Mouse (Mus musculus) kidney, postnatal 0 days (tissue): Measurements from ENCODE around the gene Dnah7c. TPM values are rescaled to one million over a fixed set of nuclear protein-coding genes. Genes with fewer than 3 reads are reported as not detected.
"Not testable (repeated sequence)": the region's sequence is repeated elsewhere in the genome, so short reads cannot be mapped to it uniquely, and the experiment has no call there.

ENCODE experiments used
- ATAC-seq: fragments of 200-750 bp; cut with Nextera tagmentation; replicated peaks from 2 replicates; pipeline ENCODE4 v1.8.0; 2017; ENCODE audit warnings: low read depth, moderate number of reproducible peaks, moderate TSS enrichment, moderate library complexity; ENCODE audit not compliant: low FRiP score
- DNase-seq: peaks from one replicate; pipeline ENCODE4 v3.0.0-alpha.2; 2016; ENCODE audit warnings: low spot score
- H3K27ac ChIP-seq: fragments of 300-500 bp; sonication (generic); 2 replicates; pipeline ENCODE4 v1.5.1; 2014; ENCODE audit warnings: mild to moderate bottlenecking
- H3K27me3 ChIP-seq: fragments of 300-500 bp; sonication (generic); 2 replicates; pipeline ENCODE4 v1.6.1; 2014; ENCODE audit warnings: low read length, mixed read lengths; ENCODE audit not compliant: insufficient read depth
- H3K36me3 ChIP-seq: fragments of 300-500 bp; sonication (generic); 2 replicates; pipeline ENCODE4 v1.6.1; 2014; ENCODE audit warnings: low read length, mixed read lengths; ENCODE audit not compliant: insufficient read depth
- H3K4me1 ChIP-seq: fragments of 300-500 bp; sonication (generic); replicated peaks from 2 replicates; pipeline ENCODE4 v1.6.1; 2014; ENCODE audit warnings: antibody characterized with exemption, low read length, mixed read lengths; ENCODE audit not compliant: insufficient read depth
- H3K4me2 ChIP-seq: fragments of 300-500 bp; sonication (generic); 2 replicates; pipeline ENCODE4 v1.6.1; 2014; ENCODE audit warnings: mild to moderate bottlenecking, low read length, moderate library complexity, mixed read lengths
- H3K4me3 ChIP-seq: fragments of 300-500 bp; sonication (generic); replicated peaks from 2 replicates; pipeline ENCODE4 v1.5.1; 2014; ENCODE audit warnings: low read depth, low read length
- H3K9ac ChIP-seq: fragments of 300-500 bp; sonication (generic); 2 replicates; pipeline ENCODE4 v1.6.1; 2014; ENCODE audit warnings: low read depth, low read length
- H3K9me3 ChIP-seq: fragments of 300-500 bp; sonication (generic); replicated peaks from 2 replicates; pipeline ENCODE4 v1.6.1; 2016; ENCODE audit warnings: low read length, inconsistent platforms, mixed read lengths
- CTCF ChIP-seq: IDR thresholded peaks from 2 replicates; pipeline ENCODE4 v1.5.1; 2016; ENCODE audit warnings: antibody characterized with exemption, low read depth, mild to moderate bottlenecking, moderate library complexity
- WGBS: fragments of 180-500 bp; shearing (Covaris S2); extraction: QIAGEN DNeasy Blood & Tissue Kit; methylation state at CpG from one replicate; pipeline ENCODE4 v1.1.7; 2014; 5-methylcytosine and 5-hydroxymethylcytosine counted together
- polyA plus RNA-seq: library from polyadenylated mRNA; unstranded; fragments of >200 nt; fragmentation: Nextera tagmentation; extraction: Ambion mirVana; gene quantifications from 2 replicates; pipeline ENCODE4 v1.2.1, GENCODE M21; 2015

Gene Dnah7c
- polyA plus RNA-seq, 1 experiment from 2014 or later: 0.08 TPM

GRCm38 (mm10) chr1:46620331-46620730, 194.9 kb downstream of the Dnah7c start:
- Histone ChIP-seq H3K9ac (no peak overlapping the region), H3K27me3 (no peaks in the 10 kb centered on the region), H3K4me2 (no peak overlapping the region), H3K9me3 (no peaks in the 10 kb centered on the region), H3K4me1 (no peaks in the 10 kb centered on the region), H3K27ac (no peak overlapping the region), H3K36me3 (no peaks in the 10 kb centered on the region), H3K4me3 (no peak overlapping the region)
- no peak for ATAC-seq
- TF ChIP-seq CTCF: no peak
- no peak for DNase-seq
- 82% methylated on average over 1 of the region's 1 CpGs for WGBS

GRCm38 (mm10) chr1:46625914-46626313, 200.5 kb downstream of the Dnah7c start:
- not testable (repeated sequence) for H3K4me2 ChIP-seq, DNase-seq, H3K27me3 ChIP-seq, H3K9ac ChIP-seq, H3K4me1 ChIP-seq, H3K36me3 ChIP-seq, ATAC-seq, H3K9me3 ChIP-seq, H3K4me3 ChIP-seq, H3K27ac ChIP-seq
- WGBS: 95% methylated on average over 6 of the region's 6 CpGs

- not testable (repeated sequence) for H3K27ac ChIP-seq, ATAC-seq, H3K4me1 ChIP-seq, DNase-seq, H3K9me3 ChIP-seq, H3K27me3 ChIP-seq, H3K9ac ChIP-seq, H3K4me3 ChIP-seq, H3K36me3 ChIP-seq, H3K4me2 ChIP-seq
- 83% methylated on average over 4 of the region's 4 CpGs for whole genome bisulfite sequencing
Observed at GRCm38 (mm10) chr1:46649821-46650220, 224.4 kb downstream of the Dnah7c start.

GRCm38 (mm10) chr1:46652721-46653120, 227.3 kb downstream of the Dnah7c start:
- H3K9ac ChIP-seq, H3K4me3 ChIP-seq, H3K36me3 ChIP-seq, ATAC-seq, DNase-seq, H3K9me3 ChIP-seq, H3K27me3 ChIP-seq, H3K4me1 ChIP-seq, H3K27ac ChIP-seq, H3K4me2 ChIP-seq: not testable (repeated sequence)
- WGBS: 63% methylated on average over 2 of the region's 2 CpGs

- H3K9ac ChIP-seq, H3K36me3 ChIP-seq, H3K4me2 ChIP-seq, H3K27ac ChIP-seq, H3K4me1 ChIP-seq, ATAC-seq, H3K9me3 ChIP-seq, H3K27me3 ChIP-seq, H3K4me3 ChIP-seq: not testable (repeated sequence)
- 22% methylated on average over 1 of the region's 1 CpGs for WGBS
- DNase-seq: peak; percentile 12
Observed at GRCm38 (mm10) chr1:46724810-46725209, 299.4 kb downstream of the Dnah7c start.

- no peak for TF ChIP-seq CTCF
- DNase-seq (no peak), ATAC-seq (peak; percentile 54; the same call in 1 of the 2 replicates)
- H3K36me3 ChIP-seq: no peaks in the 10 kb centered on the region
- H3K9me3 ChIP-seq: no peaks in the 10 kb centered on the region
- WGBS: 32% methylated on average over 1 of the region's 1 CpGs
- H3K27ac ChIP-seq: no peak overlapping the region
- no peak overlapping the region for H3K4me2 ChIP-seq
- no peaks in the 10 kb centered on the region for H3K27me3 ChIP-seq
- H3K9ac ChIP-seq: no peak overlapping the region
- H3K4me3 ChIP-seq: no peak overlapping the region
- H3K4me1 ChIP-seq: no peaks in the 10 kb centered on the region
Observed at GRCm38 (mm10) chr1:46725266-46725665, 299.9 kb downstream of the Dnah7c start.

- not testable (repeated sequence) for H3K4me1 ChIP-seq, H3K4me2 ChIP-seq, ATAC-seq, H3K27me3 ChIP-seq, H3K9ac ChIP-seq, DNase-seq, H3K4me3 ChIP-seq, H3K27ac ChIP-seq, H3K36me3 ChIP-seq, H3K9me3 ChIP-seq
- 78% methylated on average over 2 of the region's 2 CpGs for WGBS
Observed at GRCm38 (mm10) chr1:46725719-46726118, 300.3 kb downstream of the Dnah7c start.

GRCm38 (mm10) chr1:46729731-46730130, 304.3 kb downstream of the Dnah7c start:
- H3K4me1 ChIP-seq, H3K27me3 ChIP-seq, H3K4me3 ChIP-seq, H3K27ac ChIP-seq, DNase-seq, ATAC-seq, H3K9me3 ChIP-seq, H3K4me2 ChIP-seq, H3K9ac ChIP-seq, H3K36me3 ChIP-seq: not testable (repeated sequence)
- WGBS: 72% methylated on average over 3 of the region's 3 CpGs

GRCm38 (mm10) chr1:46733405-46734106, 308.2 kb downstream of the Dnah7c start:
- not testable (repeated sequence) for DNase-seq, H3K4me2 ChIP-seq, H3K4me3 ChIP-seq, H3K36me3 ChIP-seq, H3K9me3 ChIP-seq, H3K9ac ChIP-seq, ATAC-seq, H3K4me1 ChIP-seq, H3K27ac ChIP-seq, H3K27me3 ChIP-seq
- 67% methylated on average over 2 of the region's 2 CpGs for WGBS
